Mouse (Mus musculus) liver, embryonic 14.5 days (tissue): ENCODE measurements around the gene Rbpjl.

Source experiments
- CTCF ChIP-seq: IDR thresholded peaks from 2 replicates; pipeline ENCODE4 v1.5.1; 2016; ENCODE audit warnings: antibody characterized with exemption, low read depth, control low read depth
- EP300 ChIP-seq: IDR thresholded peaks from 2 replicates; pipeline ENCODE4 v1.6.1; 2016; ENCODE audit warnings: antibody characterized with exemption, low read depth

GRCm38 (mm10) chr2:164433278-164433895 lies 30.4 kb downstream of the Rbpjl start:
- TF ChIP-seq CTCF (no peak), EP300 (no peak)
